Mouse (Mus musculus) testis, adult 2 months (tissue): ENCODE results near the gene Fam131a.

Experiments
- CTCF ChIP-seq: fragments of 200-500 bp; IDR thresholded peaks from 2 replicates; pipeline ENCODE4 v1.5.1; 2012; ENCODE audit warnings: low read depth, mild to moderate bottlenecking, inconsistent platforms, low read length, moderate library complexity; ENCODE audit not compliant: control insufficient read depth, insufficient read depth, insufficient replicate concordance
- POLR2A ChIP-seq: fragments of 200-500 bp; IDR thresholded peaks from 2 replicates; pipeline ENCODE4 v1.6.1; 2012; ENCODE audit warnings: low read depth, mild to moderate bottlenecking, inconsistent platforms, low read length, moderate library complexity; ENCODE audit not compliant: control insufficient read depth

- TF ChIP-seq CTCF = no peak
- no peak for TF ChIP-seq POLR2A
Observed at GRCm38 (mm10) chr16:20643911-20644310, 49.1 kb upstream of the Fam131a start.
